Mouse (Mus musculus) C2C12 (cell line): ENCODE results near the gene Ggcx. TPM values are rescaled to one million over a fixed set of nuclear protein-coding genes. Genes with fewer than 3 reads are reported as not detected.

Experiments
- H3K27me3 ChIP-seq: one replicate; pipeline ENCODE4 v1.6.1; 2011; ENCODE audit not compliant: control insufficient read depth, insufficient read depth, insufficient read length
- H3K36me3 ChIP-seq: one replicate; pipeline ENCODE4 v1.6.1; 2011; ENCODE audit not compliant: control insufficient read depth, insufficient read depth
- H3K4me3 ChIP-seq: one replicate; pipeline ENCODE4 v1.5.1; 2011; ENCODE audit warnings: mild to moderate bottlenecking, control low read depth; ENCODE audit not compliant: poor library complexity, insufficient read depth, severe bottlenecking
- H3K79me2 ChIP-seq: one replicate; pipeline ENCODE4 v1.6.1; 2011; ENCODE audit not compliant: control insufficient read depth, insufficient read depth
- H3K79me3 ChIP-seq: one replicate; pipeline ENCODE4 v1.6.1; 2011; ENCODE audit warnings: low read depth, control low read depth
- H3ac ChIP-seq: one replicate; pipeline ENCODE3; 2011; ENCODE audit warnings: low read depth; ENCODE audit not compliant: control insufficient read depth, insufficient read length
- CEBPB ChIP-seq: IDR thresholded peaks from one replicate; pipeline ENCODE4 v1.6.1; 2011; ENCODE audit warnings: low read depth, mild to moderate bottlenecking, control low read depth, moderate library complexity
- CTCF ChIP-seq: IDR thresholded peaks from one replicate; pipeline ENCODE4 v1.5.1; 2011; ENCODE audit not compliant: control insufficient read depth, insufficient read depth, insufficient read length
- FOSL1 ChIP-seq: IDR thresholded peaks from one replicate; pipeline ENCODE4 v1.8.0; 2011; ENCODE audit warnings: mild to moderate bottlenecking, low read length; ENCODE audit not compliant: poor library complexity, insufficient read depth, severe bottlenecking
- MAX ChIP-seq: IDR thresholded peaks from one replicate; pipeline ENCODE4 v1.6.1; 2011; ENCODE audit warnings: mild to moderate bottlenecking, control low read depth
- MYOD1 ChIP-seq: IDR thresholded peaks from one replicate; pipeline ENCODE4 v1.6.1; 2011; ENCODE audit warnings: low read depth; ENCODE audit not compliant: control insufficient read depth, insufficient read length
- MYOG ChIP-seq: IDR thresholded peaks from one replicate; pipeline ENCODE4 v1.6.1; 2011; ENCODE audit not compliant: control insufficient read depth, insufficient read length; ENCODE audit errors: extremely low read depth
- USF1 ChIP-seq: IDR thresholded peaks from one replicate; pipeline ENCODE4 v1.6.1; 2011; ENCODE audit warnings: low read depth, mild to moderate bottlenecking, control low read depth, moderate library complexity
- polyA plus RNA-seq: library from polyadenylated mRNA; unstranded; fragments of >200 nt; fragmentation: generic; extraction: Trizol; gene quantifications from one replicate; pipeline ENCODE4 v1.2.1, GENCODE M21; 2012; ENCODE audit warnings: missing spikeins

The Ggcx gene
- polyA plus RNA-seq, 1 experiment: 12.2 TPM

DNA sequence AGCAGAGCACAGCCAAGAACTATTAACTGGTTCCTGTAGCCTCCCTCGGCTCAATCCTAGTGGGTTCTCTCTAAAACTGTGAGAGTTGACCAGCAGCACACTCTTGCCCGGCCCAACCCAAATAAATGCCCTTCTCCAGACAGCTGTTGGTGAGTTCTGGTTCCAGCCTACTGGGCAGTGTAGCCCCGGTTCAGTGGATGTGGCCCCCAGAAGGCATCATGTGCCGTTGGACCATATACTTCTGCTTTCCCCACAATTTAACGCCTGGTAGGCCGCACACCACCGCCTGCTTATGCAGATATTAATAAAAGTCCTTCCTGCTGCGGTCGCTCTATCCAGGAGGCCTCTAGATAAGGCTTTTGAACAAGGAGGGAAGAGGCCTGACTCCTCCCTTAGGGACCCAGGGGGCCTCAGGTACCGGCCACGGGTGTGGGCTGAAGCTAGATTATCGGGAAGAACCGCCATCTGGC is 24.6 kb upstream of the Ggcx start:
- peaks cover 15% of the 10 kb centered on the region for H3K79me2 ChIP-seq
- H3ac ChIP-seq: peak overlapping the region; percentile 76

DNA sequence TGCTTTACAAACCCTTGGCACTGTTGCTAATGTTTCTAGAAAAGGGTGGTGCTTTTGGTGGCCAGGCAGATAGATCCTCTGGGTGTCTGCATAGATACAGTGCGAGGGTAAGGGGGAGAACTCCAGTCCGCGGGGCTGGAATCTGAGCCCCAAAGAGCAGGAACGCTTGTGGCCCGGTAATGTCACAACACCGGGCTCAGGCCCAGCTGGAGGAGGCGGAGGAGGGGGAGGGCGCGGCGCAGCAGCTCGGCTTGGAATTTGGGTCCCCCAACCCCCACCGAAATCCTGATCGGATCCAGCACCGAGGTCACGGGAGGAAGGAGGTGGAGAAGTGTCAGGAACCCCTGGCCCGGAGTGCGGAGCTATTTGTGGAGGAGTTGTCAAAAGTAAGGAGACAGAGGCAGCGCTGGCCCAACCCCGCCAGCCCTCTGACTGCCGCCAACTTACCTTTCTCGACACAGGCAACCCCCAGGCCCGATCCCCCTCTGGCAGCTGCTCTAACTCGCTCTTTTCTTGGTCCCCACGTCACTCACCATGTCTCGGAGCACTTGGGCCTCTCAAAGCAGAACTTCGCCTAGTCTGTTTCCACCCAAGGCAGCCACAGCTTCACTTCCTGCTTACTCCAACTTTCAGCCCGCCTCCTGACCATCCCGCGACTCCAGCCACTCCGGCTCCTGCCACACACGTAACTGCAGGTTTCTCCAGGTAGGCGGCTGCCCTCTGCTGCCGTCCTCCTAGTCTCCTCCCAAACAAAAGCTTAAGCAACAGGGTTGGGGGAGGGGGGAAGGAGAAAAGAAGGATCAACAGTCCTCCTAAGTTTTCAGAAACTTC is 24.0 kb upstream of the Ggcx start, which contains the start of gene Vamp8:
Gene Vamp8 (minus strand): TSS at position 763 of the 831 bp plus-strand sequence.
- no peak for TF ChIP-seq CEBPB
- TF ChIP-seq USF1: no peak
- TF ChIP-seq FOSL1: no peak
- no peak for TF ChIP-seq MYOD1
- no peak for TF ChIP-seq MAX
- no peak for TF ChIP-seq MYOG
- TF ChIP-seq CTCF: no peak
- Histone ChIP-seq H3K36me3 (peaks cover 3% of the 10 kb centered on the region), H3K4me3 (peak within 1 kb of the TSS; percentile 44), H3K79me2 (peaks cover 15% of the 10 kb centered on the region), H3K79me3 (no peaks in the 10 kb centered on the region), H3ac (peak within 1 kb of the TSS; percentile 76), H3K27me3 (no peaks in the 10 kb centered on the region)

More for the DNA sequence above, 24.6 kb upstream of the Ggcx start:
- peak overlapping the region; percentile 44 for H3K4me3 ChIP-seq
- H3K36me3 ChIP-seq: peaks cover 3% of the 10 kb centered on the region
- TF ChIP-seq FOSL1: no peak
- no peak for TF ChIP-seq MYOG
- TF ChIP-seq MAX: no peak
- no peak for TF ChIP-seq USF1
- TF ChIP-seq CTCF: no peak
- no peaks in the 10 kb centered on the region for H3K27me3 ChIP-seq
- H3K79me3 ChIP-seq: no peaks in the 10 kb centered on the region

DNA sequence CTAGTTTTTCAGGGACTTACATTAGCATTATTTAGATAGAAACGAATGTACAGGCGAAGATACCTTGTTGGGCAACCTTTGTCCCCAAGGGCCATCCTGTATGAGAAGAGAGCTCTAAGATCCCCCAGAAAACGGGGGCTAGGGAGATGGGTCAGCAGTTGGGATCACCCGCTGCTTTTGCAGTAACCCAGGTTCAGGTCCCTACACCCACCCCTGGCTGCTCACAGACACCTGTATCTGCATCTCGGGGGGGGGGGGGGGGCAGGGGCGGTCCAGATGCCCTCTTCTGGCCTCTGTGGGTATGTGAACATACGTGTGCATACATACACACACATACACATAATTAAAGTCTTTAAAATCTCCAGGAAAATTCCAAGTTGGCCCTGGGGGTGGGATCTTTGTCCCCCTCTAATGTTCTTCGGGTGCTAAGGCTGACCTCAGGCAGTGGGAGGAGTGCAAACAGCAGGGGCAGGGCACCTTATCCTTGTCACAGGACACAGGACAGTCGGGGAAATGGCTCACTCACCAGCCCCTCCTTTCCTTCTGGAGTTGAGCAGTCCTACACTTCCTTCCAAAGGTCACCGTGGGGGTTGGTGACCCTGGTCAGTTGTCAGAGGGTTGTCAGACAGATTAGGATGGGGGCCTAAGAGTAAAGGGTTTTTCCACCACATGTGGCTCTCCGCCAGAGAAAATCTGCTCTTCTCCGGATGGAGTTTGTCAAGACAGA is 23.1 kb upstream of the Ggcx start:
- H3K79me3 ChIP-seq: no peaks in the 10 kb centered on the region
- H3ac ChIP-seq: no peak overlapping the region
- H3K36me3 ChIP-seq: peaks cover 3% of the 10 kb centered on the region
- H3K4me3 ChIP-seq: no peak overlapping the region
- TF ChIP-seq MYOD1 (no peak), CTCF (no peak), USF1 (no peak), MAX (no peak), MYOG (no peak), FOSL1 (no peak), CEBPB (no peak)
- no peaks in the 10 kb centered on the region for H3K27me3 ChIP-seq
- H3K79me2 ChIP-seq: peaks cover 15% of the 10 kb centered on the region

- Histone ChIP-seq H3K79me3 (no peaks in the 10 kb centered on the region), H3K36me3 (peaks cover 3% of the 10 kb centered on the region), H3K27me3 (no peaks in the 10 kb centered on the region), H3K79me2 (peaks cover 15% of the 10 kb centered on the region), H3K4me3 (no peak overlapping the region), H3ac (no peak overlapping the region)
- TF ChIP-seq FOSL1 (no peak), MYOD1 (no peak), USF1 (no peak), MYOG (no peak), CTCF (no peak), MAX (no peak), CEBPB (no peak)
These were observed 21.8 kb upstream of the Ggcx start for GRCm38 (mm10) chr6:72392341-72392740.

DNA sequence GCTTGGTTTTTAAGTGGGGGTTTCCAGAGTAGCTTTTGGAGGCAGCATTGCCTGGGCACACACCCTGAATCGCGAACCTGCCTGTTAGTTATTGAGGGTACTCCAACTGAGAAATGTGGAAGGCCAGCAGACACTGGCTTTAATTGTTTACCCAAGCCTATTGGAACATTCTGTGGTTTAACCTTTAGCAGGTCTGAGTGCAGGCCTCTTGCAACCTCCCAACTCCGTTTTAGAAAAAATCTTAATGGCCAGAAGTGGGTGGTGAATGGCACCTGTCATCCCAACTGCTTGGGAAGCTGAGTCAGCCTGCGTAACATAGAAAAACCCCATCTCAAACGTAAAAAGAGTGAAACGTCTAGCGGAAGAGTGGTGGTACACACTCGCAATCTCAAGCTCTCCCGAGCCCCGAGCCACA is 17.3 kb upstream of the Ggcx start:
- TF ChIP-seq CEBPB (no peak), MYOD1 (peak; percentile 65)
- no peak overlapping the region for H3ac ChIP-seq

GRCm38 (mm10) chr6:72399967-72400366 is 14.1 kb upstream of the Ggcx start:
- no peak for TF ChIP-seq FOSL1
- Histone ChIP-seq H3K36me3 (no peaks in the 10 kb centered on the region), H3ac (no peak overlapping the region), H3K27me3 (no peaks in the 10 kb centered on the region), H3K79me3 (no peaks in the 10 kb centered on the region), H3K4me3 (no peak overlapping the region), H3K79me2 (no peaks in the 10 kb centered on the region)

More for the DNA sequence above, 17.3 kb upstream of the Ggcx start:
- Histone ChIP-seq H3K4me3 (no peak overlapping the region), H3K27me3 (no peaks in the 10 kb centered on the region), H3K36me3 (no peaks in the 10 kb centered on the region), H3K79me3 (no peaks in the 10 kb centered on the region), H3K79me2 (no peaks in the 10 kb centered on the region)
